Mouse (Mus musculus) lung, postnatal 0 days (tissue): ENCODE data around the gene Sf3a3.

Experiments
- CTCF ChIP-seq: IDR thresholded peaks from 2 replicates; pipeline ENCODE4 v1.5.1; 2016; ENCODE audit warnings: antibody characterized with exemption, mild to moderate bottlenecking
- EP300 ChIP-seq: IDR thresholded peaks from 2 replicates; pipeline ENCODE4 v1.6.1; 2016; ENCODE audit warnings: antibody characterized with exemption, mild to moderate bottlenecking, control low read depth

- TF ChIP-seq EP300, result no peak
- no peak for TF ChIP-seq CTCF
These were observed 22.4 kb downstream of the Sf3a3 start for GRCm38 (mm10) chr4:124736952-124737351.
